Mouse (Mus musculus): Measurements from ENCODE around the gene Tnfaip8l3. TPM values are rescaled to one million over a fixed set of nuclear protein-coding genes. Genes with fewer than 3 reads are reported as not detected.
"Not testable (repeated sequence)": the region's sequence is repeated elsewhere in the genome, so short reads cannot be mapped to it uniquely, and the experiment has no call there.

The Tnfaip8l3 gene
- total RNA-seq, 2 experiments from 2014 or later = 27.7 to 29.1 TPM

- DNase-seq (ENCODE audit: extremely low spot score in 1 of 2, low spot score in 1 of 2) = not testable (repeated sequence)
These were observed 75.6 kb downstream of the Tnfaip8l3 start for GRCm38 (mm10) chr9:53992567-53992966.

GRCm38 (mm10) chr9:53990921-53991320 lies 77.3 kb downstream of the Tnfaip8l3 start:
- peak in 1 of 2 experiments; percentile 40 for DNase-seq (ENCODE audit: extremely low spot score in 1 of 2, low spot score in 1 of 2)

- DNase-seq (ENCODE audit: extremely low spot score in 1 of 2, low spot score in 1 of 2) = peak in 1 of 2 experiments; percentile 48
These were observed 81.2 kb downstream of the Tnfaip8l3 start for GRCm38 (mm10) chr9:53986972-53987371.

GRCm38 (mm10) chr9:53984868-53985267 lies 83.3 kb downstream of the Tnfaip8l3 start:
- peak in 1 of 2 experiments; percentile 67 for DNase-seq (ENCODE audit: extremely low spot score in 1 of 2, low spot score in 1 of 2)

GRCm38 (mm10) chr9:53975122-53975518 lies 93.1 kb downstream of the Tnfaip8l3 start, which contains the start of gene Elmod1:
Gene Elmod1, minus strand, starts transcription at chr9:53975301.
- DNase-seq (ENCODE audit: extremely low spot score in 1 of 2, low spot score in 1 of 2) = peak; percentile 68 to 80

- peak in 1 of 2 experiments; percentile 46 for DNase-seq (ENCODE audit: extremely low spot score in 1 of 2, low spot score in 1 of 2)
These were observed 93.7 kb downstream of the Tnfaip8l3 start for GRCm38 (mm10) chr9:53974328-53975121.

GRCm38 (mm10) chr9:53973929-53974327 lies 94.3 kb downstream of the Tnfaip8l3 start:
- DNase-seq (ENCODE audit: extremely low spot score in 1 of 2, low spot score in 1 of 2) = peak in 1 of 2 experiments; percentile 31

Other genes with a start within 250 kb of the Tnfaip8l3 start
- gene Sln, start 218.2 kb downstream of the Tnfaip8l3 start, total RNA-seq (2021) = under 1 TPM in 1 of 2 experiments, not detected in 1; 0.94 TPM
- 100 to 1,000 TPM; 246 TPM for gene Elmod1, start 93.1 kb downstream of the Tnfaip8l3 start, total RNA-seq (2021)
- gene Cyp19a1, start 199.7 kb upstream of the Tnfaip8l3 start, total RNA-seq (2021) = under 1 TPM in 1 of 2 experiments, not detected in 1; 0.19 TPM
- gene Gldn, start 218.1 kb upstream of the Tnfaip8l3 start, total RNA-seq (2021) = 1 to 10 TPM in 1 of 2 experiments, under 1 TPM in 1; 0.81 to 1.4 TPM

Data from layer of hippocampus, postnatal 25 days (tissue).